Mouse (Mus musculus): ENCODE measurements around the gene Cox19. TPM values are rescaled to one million over a fixed set of nuclear protein-coding genes. Genes with fewer than 3 reads are reported as not detected.

Cox19 gene
- polyA plus RNA-seq, 1 experiment from 2014 or later, result 142 TPM

- WGBS, result 92% methylated on average over 7 of the region's 7 CpGs
- H3K9ac ChIP-seq (ENCODE audit: low read length), result no peak overlapping the region
- ATAC-seq (ENCODE audit: insufficient read depth, low FRiP score, low TSS enrichment), result no peak
- H3K4me3 ChIP-seq (ENCODE audit: low read depth, low read length), result no peak overlapping the region
- H3K27me3 ChIP-seq (ENCODE audit: control insufficient read depth, insufficient read depth, low read length), result no peaks in the 10 kb centered on the region
- no peak overlapping the region for H3K27ac ChIP-seq (ENCODE audit: low read depth, low read length)
- H3K4me1 ChIP-seq (ENCODE audit: control insufficient read depth, insufficient read depth, low read length), result no peaks in the 10 kb centered on the region
- H3K9me3 ChIP-seq (ENCODE audit: control insufficient read depth, low read length), result no peaks in the 10 kb centered on the region
- DNase-seq (ENCODE audit: low spot score), result no peak
- no peak overlapping the region for H3K4me2 ChIP-seq (ENCODE audit: low read depth)
- H3K36me3 ChIP-seq (ENCODE audit: control insufficient read depth, insufficient read depth, low read length), result no peaks in the 10 kb centered on the region
Observed at GRCm38 (mm10) chr5:139378271-139378556, 27.0 kb upstream of the Cox19 start.

- H3K4me3 ChIP-seq (ENCODE audit: low read depth, low read length), result no peak within 1 kb of the TSS
- H3K27me3 ChIP-seq (ENCODE audit: control insufficient read depth, insufficient read depth, low read length), result no peaks in the 10 kb centered on the region
- DNase-seq (ENCODE audit: low spot score) (no peak), ATAC-seq (ENCODE audit: insufficient read depth, low FRiP score, low TSS enrichment) (no peak)
- no peaks in the 10 kb centered on the region for H3K4me1 ChIP-seq (ENCODE audit: control insufficient read depth, insufficient read depth, low read length)
- H3K36me3 ChIP-seq (ENCODE audit: control insufficient read depth, insufficient read depth, low read length), result no peaks in the 10 kb centered on the region
- H3K4me2 ChIP-seq (ENCODE audit: low read depth), result no peak within 1 kb of the TSS
- H3K27ac ChIP-seq (ENCODE audit: low read depth, low read length), result 0 out of 2 replicates have a peak within 1 kb of the TSS, but pooled peaks have one; percentile 20
- WGBS, result 85% methylated on average over 18 of the region's 18 CpGs
- H3K9ac ChIP-seq (ENCODE audit: low read length), result no peak within 1 kb of the TSS
- no peaks in the 10 kb centered on the region for H3K9me3 ChIP-seq (ENCODE audit: control insufficient read depth, low read length)
Observed at GRCm38 (mm10) chr5:139377468-139378270, 26.5 kb upstream of the Cox19 start, which contains the start of gene Gpr146. Gene Gpr146, plus strand, starts transcription at chr5:139377697.

- Histone ChIP-seq H3K27ac (ENCODE audit: low read depth, low read length) (no peak overlapping the region), H3K27me3 (ENCODE audit: control insufficient read depth, insufficient read depth, low read length) (no peaks in the 10 kb centered on the region), H3K36me3 (ENCODE audit: control insufficient read depth, insufficient read depth, low read length) (no peaks in the 10 kb centered on the region), H3K4me1 (ENCODE audit: control insufficient read depth, insufficient read depth, low read length) (0 out of 2 replicates have a peak, but pooled peaks cover 2% of the 10 kb centered on the region), H3K4me3 (ENCODE audit: low read depth, low read length) (no peak overlapping the region), H3K9ac (ENCODE audit: low read length) (no peak overlapping the region), H3K9me3 (ENCODE audit: control insufficient read depth, low read length) (no peaks in the 10 kb centered on the region), H3K4me2 (ENCODE audit: low read depth) (no peak overlapping the region)
- DNase-seq (ENCODE audit: low spot score) (no peak), ATAC-seq (ENCODE audit: insufficient read depth, low FRiP score, low TSS enrichment) (no peak)
- WGBS, result 77% methylated on average over 2 of the region's 2 CpGs
Observed at GRCm38 (mm10) chr5:139374841-139375240, 23.6 kb upstream of the Cox19 start.

- Histone ChIP-seq H3K4me2 (ENCODE audit: low read depth) (no peak overlapping the region), H3K9ac (ENCODE audit: low read length) (no peak overlapping the region), H3K9me3 (ENCODE audit: control insufficient read depth, low read length) (no peaks in the 10 kb centered on the region), H3K36me3 (ENCODE audit: control insufficient read depth, insufficient read depth, low read length) (no peaks in the 10 kb centered on the region), H3K4me1 (ENCODE audit: control insufficient read depth, insufficient read depth, low read length) (0 out of 2 replicates have a peak, but pooled peaks cover 2% of the 10 kb centered on the region), H3K27me3 (ENCODE audit: control insufficient read depth, insufficient read depth, low read length) (no peaks in the 10 kb centered on the region), H3K27ac (ENCODE audit: low read depth, low read length) (no peak overlapping the region), H3K4me3 (ENCODE audit: low read depth, low read length) (no peak overlapping the region)
- no peak for ATAC-seq (ENCODE audit: insufficient read depth, low FRiP score, low TSS enrichment)
- WGBS, result 90% methylated on average over 6 of the region's 6 CpGs
- DNase-seq (ENCODE audit: low spot score), result no peak
Observed at GRCm38 (mm10) chr5:139373889-139374444, 22.7 kb upstream of the Cox19 start.

- H3K4me2 ChIP-seq (ENCODE audit: low read depth), result no peak overlapping the region
- no peaks in the 10 kb centered on the region for H3K36me3 ChIP-seq (ENCODE audit: control insufficient read depth, insufficient read depth, low read length)
- no peak overlapping the region for H3K27ac ChIP-seq (ENCODE audit: low read depth, low read length)
- H3K4me1 ChIP-seq (ENCODE audit: control insufficient read depth, insufficient read depth, low read length), result 0 out of 2 replicates have a peak, but pooled peaks cover 2% of the 10 kb centered on the region
- ATAC-seq (ENCODE audit: insufficient read depth, low FRiP score, low TSS enrichment), result no peak
- H3K9ac ChIP-seq (ENCODE audit: low read length), result no peak overlapping the region
- H3K9me3 ChIP-seq (ENCODE audit: control insufficient read depth, low read length), result no peaks in the 10 kb centered on the region
- H3K4me3 ChIP-seq (ENCODE audit: low read depth, low read length), result no peak overlapping the region
- WGBS, result 79% methylated on average over 3 of the region's 3 CpGs
- no peak for DNase-seq (ENCODE audit: low spot score)
- H3K27me3 ChIP-seq (ENCODE audit: control insufficient read depth, insufficient read depth, low read length), result no peaks in the 10 kb centered on the region
Observed at GRCm38 (mm10) chr5:139373126-139373525, 21.9 kb upstream of the Cox19 start.

- H3K27me3 ChIP-seq (ENCODE audit: control insufficient read depth, insufficient read depth, low read length), result no peaks in the 10 kb centered on the region
- DNase-seq (ENCODE audit: low spot score) (peak; percentile 95), ATAC-seq (ENCODE audit: insufficient read depth, low FRiP score, low TSS enrichment) (peak; percentile 85)
- WGBS, result 3% methylated on average over 39 of the region's 39 CpGs
- no peaks in the 10 kb centered on the region for H3K36me3 ChIP-seq (ENCODE audit: control insufficient read depth, insufficient read depth, low read length)
- H3K4me1 ChIP-seq (ENCODE audit: control insufficient read depth, insufficient read depth, low read length), result 0 out of 2 replicates have a peak, but pooled peaks cover 2% of the 10 kb centered on the region
- H3K27ac ChIP-seq (ENCODE audit: low read depth, low read length), result no peak overlapping the region; the same call in 1 of the 2 replicates
- H3K9ac ChIP-seq (ENCODE audit: low read length), result peak overlapping the region; percentile 94
- H3K4me2 ChIP-seq (ENCODE audit: low read depth), result peak overlapping the region; percentile 84
- no peaks in the 10 kb centered on the region for H3K9me3 ChIP-seq (ENCODE audit: control insufficient read depth, low read length)
- H3K4me3 ChIP-seq (ENCODE audit: low read depth, low read length), result peak overlapping the region; percentile 54
Observed at GRCm38 (mm10) chr5:139371631-139372401, 20.6 kb upstream of the Cox19 start.

- ATAC-seq (ENCODE audit: insufficient read depth, low FRiP score, low TSS enrichment) (no peak), DNase-seq (ENCODE audit: low spot score) (no peak)
- Histone ChIP-seq H3K4me3 (ENCODE audit: low read depth, low read length) (no peak overlapping the region), H3K9ac (ENCODE audit: low read length) (peak overlapping the region; percentile 94; the same call in 1 of the 2 replicates), H3K4me1 (ENCODE audit: control insufficient read depth, insufficient read depth, low read length) (0 out of 2 replicates have a peak, but pooled peaks cover 2% of the 10 kb centered on the region), H3K9me3 (ENCODE audit: control insufficient read depth, low read length) (no peaks in the 10 kb centered on the region), H3K4me2 (ENCODE audit: low read depth) (peak overlapping the region; percentile 84), H3K27me3 (ENCODE audit: control insufficient read depth, insufficient read depth, low read length) (no peaks in the 10 kb centered on the region), H3K27ac (ENCODE audit: low read depth, low read length) (no peak overlapping the region), H3K36me3 (ENCODE audit: control insufficient read depth, insufficient read depth, low read length) (no peaks in the 10 kb centered on the region)
- 60% methylated on average over 5 of the region's 5 CpGs for whole genome bisulfite sequencing
Observed at GRCm38 (mm10) chr5:139371118-139371517, 19.9 kb upstream of the Cox19 start.

- Histone ChIP-seq H3K27ac (ENCODE audit: low read depth, low read length) (no peak overlapping the region), H3K4me2 (ENCODE audit: low read depth) (no peak overlapping the region), H3K36me3 (ENCODE audit: control insufficient read depth, insufficient read depth, low read length) (no peaks in the 10 kb centered on the region), H3K9ac (ENCODE audit: low read length) (no peak overlapping the region), H3K4me1 (ENCODE audit: control insufficient read depth, insufficient read depth, low read length) (0 out of 2 replicates have a peak, but pooled peaks cover 2% of the 10 kb centered on the region), H3K9me3 (ENCODE audit: control insufficient read depth, low read length) (no peaks in the 10 kb centered on the region), H3K4me3 (ENCODE audit: low read depth, low read length) (no peak overlapping the region), H3K27me3 (ENCODE audit: control insufficient read depth, insufficient read depth, low read length) (no peaks in the 10 kb centered on the region)
- ATAC-seq (ENCODE audit: insufficient read depth, low FRiP score, low TSS enrichment) (no peak), DNase-seq (ENCODE audit: low spot score) (no peak)
- 88% methylated on average over 6 of the region's 6 CpGs for WGBS
Observed at GRCm38 (mm10) chr5:139370336-139370735, 19.1 kb upstream of the Cox19 start.

All from neural tube, embryonic 11.5 days (tissue).